Comparison of ENCODE assay signal across 13 mouse cellular contexts in the genomic region with DNA sequence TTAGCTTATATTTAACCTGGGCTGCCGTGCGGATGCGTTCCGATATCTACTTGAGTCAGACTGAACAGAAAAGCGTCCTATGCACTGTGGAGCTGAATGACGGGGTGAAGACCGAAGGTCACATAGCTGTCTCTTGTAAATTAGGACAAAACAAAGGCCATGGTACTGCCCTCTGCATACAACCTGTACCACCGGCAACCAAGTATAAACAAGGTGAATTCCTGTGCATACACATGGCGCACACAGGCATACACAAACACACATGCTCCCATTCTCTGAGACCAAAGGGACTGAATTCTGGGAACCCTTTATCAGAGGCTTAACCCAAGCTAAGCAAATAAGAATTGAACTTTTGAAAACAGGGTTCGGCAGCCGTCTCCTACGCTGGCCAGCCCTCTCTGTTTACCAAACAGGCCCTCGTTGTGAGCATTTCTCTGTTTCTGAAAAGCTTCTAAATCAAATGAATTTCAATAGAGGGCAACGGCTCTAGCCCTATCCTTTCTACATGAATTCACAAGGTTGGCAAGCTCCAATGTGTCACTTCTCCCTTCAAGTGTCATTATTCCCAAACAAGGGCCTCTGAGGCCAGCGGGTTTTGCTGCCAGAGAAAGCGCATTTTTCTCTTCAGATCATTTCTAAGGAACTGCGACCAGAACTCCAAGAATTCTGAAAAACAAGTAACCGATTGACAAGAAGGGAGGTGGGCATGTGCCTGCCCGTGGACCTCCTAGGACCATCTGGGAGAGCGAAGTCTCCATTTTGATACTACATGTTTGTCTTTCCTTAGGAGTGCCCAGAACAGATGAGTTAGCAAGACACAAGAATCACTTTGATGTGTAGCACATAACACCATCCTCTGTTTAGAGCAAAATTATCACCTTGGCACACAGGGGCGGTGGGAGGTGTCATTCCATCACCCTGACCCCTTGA. TPM values are rescaled to one million over a fixed set of nuclear protein-coding genes. Genes with fewer than 3 reads are reported as not detected.
A peak's percentile ranks its signal among the peaks of the same experiment; 100 is the strongest.
DNase-seq lines count a peak whose midpoint lies in the region; ATAC-seq and TF ChIP-seq lines count a peak whose summit lies in the region.
"Had no signal": no experiment of that assay in that cellular context is flagged by ENCODE, and none has a peak within 500 bp of the region (broad histone marks: within the 10 kb centered on the region; RNA-seq: fewer than 3 reads in every experiment).

No protein-coding gene starts in this region.

- TF ChIP-seq EP300 in lung, postnatal 0 days (IDR thresholded peaks at IDR 0.05) = no peak

- no peaks in the 10 kb centered on the region for H3K36me3 ChIP-seq in lung, postnatal 0 days (ENCODE audit: insufficient read depth, low read length)
- no peaks in the 10 kb centered on the region for H3K36me3 ChIP-seq in stomach, embryonic 15.5 days
- H3K36me3 ChIP-seq in kidney, embryonic 14.5 days (ENCODE audit: control insufficient read depth, insufficient read depth, low read length) = peaks cover 15% of the 10 kb centered on the region; the same call in 1 of the 2 replicates

- H3K4me1 ChIP-seq in lung, postnatal 0 days (ENCODE audit: insufficient read depth, low read depth, low read length) = no peaks in the 10 kb centered on the region; the same call in 1 of the 2 replicates
- H3K4me1 ChIP-seq in stomach, embryonic 15.5 days = peaks cover 16% of the 10 kb centered on the region; the same call in 1 of the 2 replicates
- H3K4me1 ChIP-seq in kidney, embryonic 14.5 days (ENCODE audit: control insufficient read depth, insufficient read depth, low read length) = peaks cover 12% of the 10 kb centered on the region

- H3K9me3 ChIP-seq in lung, postnatal 0 days (ENCODE audit: low read length) = no peaks in the 10 kb centered on the region
- H3K9me3 ChIP-seq in stomach, embryonic 15.5 days = no peaks in the 10 kb centered on the region
- no peaks in the 10 kb centered on the region for H3K9me3 ChIP-seq in kidney, embryonic 14.5 days (ENCODE audit: control insufficient read depth, low read length)
- H3K9me3 ChIP-seq: neural tube, embryonic 12.5 days had no signal

- no peak overlapping the region for H3K27ac ChIP-seq in lung, postnatal 0 days (ENCODE audit: low read length)
- peak overlapping the region; percentile 28 for H3K27ac ChIP-seq in stomach, embryonic 15.5 days
- no peak overlapping the region for H3K27ac ChIP-seq in kidney, embryonic 14.5 days (ENCODE audit: low read depth, low read length)
- H3K27ac ChIP-seq: macrophage; neural tube, embryonic 12.5 days had no signal

- H3K9ac ChIP-seq in lung, postnatal 0 days (replicated peaks; ENCODE audit: low read depth) = no peak overlapping the region
- no peak overlapping the region for H3K9ac ChIP-seq in stomach, embryonic 15.5 days
- no peak overlapping the region for H3K9ac ChIP-seq in kidney, embryonic 14.5 days (ENCODE audit: low read depth, low read length)
- H3K9ac ChIP-seq: neural tube, embryonic 12.5 days had no signal

- WGBS in lung, postnatal 0 days = 66% methylated on average over 21 of the region's 21 CpGs
- 72% methylated on average over 21 of the region's 21 CpGs for WGBS in stomach, embryonic 15.5 days
- WGBS in kidney, embryonic 14.5 days = 89% methylated on average over 21 of the region's 21 CpGs

- no peak overlapping the region for H3K4me3 ChIP-seq in lung, postnatal 0 days (ENCODE audit: low read depth, low read length)
- H3K4me3 ChIP-seq in stomach, embryonic 15.5 days (replicated peaks) = no peak overlapping the region
- no peak overlapping the region for H3K4me3 ChIP-seq in kidney, embryonic 14.5 days (ENCODE audit: low read length)
- H3K4me3 ChIP-seq: neural tube, embryonic 12.5 days had no signal

- no peak for ATAC-seq in cerebellum, adult (ENCODE audit: insufficient number of reproducible peaks, low FRiP score, low TSS enrichment)
- ATAC-seq in lung, postnatal 0 days = no peak
- ATAC-seq in stomach, embryonic 15.5 days (ENCODE audit: insufficient read depth, low FRiP score, low read depth) = peak; percentile 23; the same call in 1 of the 2 replicates
- ATAC-seq in kidney, embryonic 14.5 days (ENCODE audit: low FRiP score, low TSS enrichment) = no peak

- TF ChIP-seq CTCF in lung, postnatal 0 days (IDR thresholded peaks at IDR 0.05) = no peak

- no peaks in the 10 kb centered on the region for H3K27me3 ChIP-seq in lung, postnatal 0 days (replicated peaks; ENCODE audit: insufficient read depth, low read length)
- H3K27me3 ChIP-seq in stomach, embryonic 15.5 days (replicated peaks) = no peaks in the 10 kb centered on the region
- no peaks in the 10 kb centered on the region for H3K27me3 ChIP-seq in kidney, embryonic 14.5 days (ENCODE audit: control insufficient read depth, insufficient read depth, low read length)
- H3K27me3 ChIP-seq: neural tube, embryonic 12.5 days had no signal

- peak; percentile 26 to 34 for DNase-seq in cerebellum, postnatal 10 days
- peak; percentile 20 for DNase-seq in lung, postnatal 0 days (ENCODE audit: low spot score)
- no peak for DNase-seq in lung, postnatal 4 days
- DNase-seq in layer of hippocampus, adult 8-10 months (ENCODE audit: low spot score in 2 of 2) = peak; percentile 37 to 55
- DNase-seq in heart, adult 9 months (ENCODE audit: low spot score in 2 of 2) = no peak
- DNase-seq: adrenal gland, postnatal 25 days; kidney, adult 11 months had no signal

- H3K4me2 ChIP-seq in lung, postnatal 0 days (replicated peaks; ENCODE audit: low read depth, low read length) = no peak overlapping the region
- H3K4me2 ChIP-seq in stomach, embryonic 15.5 days = no peak overlapping the region
- H3K4me2 ChIP-seq in kidney, embryonic 14.5 days (replicated peaks; ENCODE audit: low read depth, low read length) = no peak overlapping the region
- H3K4me2 ChIP-seq: heart, embryonic 11.5 days; neural tube, embryonic 12.5 days had no signal

RNA-seq across cellular contexts. Expression of a gene that starts 42.6 kb away (rescaled TPM):
- 13.5 and 14.5 TPM in 2 replicates for polyA plus RNA-seq in lung, postnatal 0 days (2015; fragmentation: Nextera tagmentation; extraction: Ambion mirVana)
- total RNA-seq in layer of hippocampus, adult 8-10 months (2022) = 10 to 100 TPM; 84.8 to 97.3 (median 90.0) TPM
- 70.6 and 78.7 TPM in 2 replicates for polyA plus RNA-seq in stomach, embryonic 15.5 days (2015; fragmentation: Nextera tagmentation; extraction: Ambion mirVana)
- polyA plus RNA-seq in kidney, embryonic 14.5 days (2014; fragmentation: Nextera tagmentation; extraction: Ambion mirVana) = 75.4 and 98.8 TPM in 2 replicates

Comparison
In these comparisons a context has a peak if more than half of its experiments do, and no peak if none do; other contexts are left out.
1. DNase-seq: peak in cerebellum, postnatal 10 days (2 of 2), lung, postnatal 0 days (single experiment) and layer of hippocampus, adult 8-10 months (2 of 2); none in lung, postnatal 4 days (0 of 2) and heart, adult 9 months (0 of 2).